Mouse (Mus musculus) heart, adult 18-20 months (tissue): ENCODE results near the gene Lrch1. TPM values are rescaled to one million over a fixed set of nuclear protein-coding genes. Genes with fewer than 3 reads are reported as not detected.

Experiments used
- DNase-seq, 2 experiments: peaks; one replicate each; pipeline ENCODE4 v3.0.0; 2021 to 2022; ENCODE audit warnings: mixed read lengths in 1 of 2
- long read RNA-seq, 2 experiments: library from polyadenylated mRNA; stranded (forward); transcript quantifications; one replicate each; pipeline ENCODE4 v2.0.0; 2021
- total RNA-seq, 2 experiments: library from RNA; stranded (reverse); gene quantifications; 2 replicates each; pipeline ENCODE4 v1.2.3; 2021

Gene Lrch1
- total RNA-seq: 10 to 100 TPM; 11.8 to 14.3 TPM
- long read RNA-seq, experiment 1, transcript Lrch1-205 (19 exons, 3,125 nt): major isoform, 5 of 9 reads
- long read RNA-seq, experiment 1, partial matches to known transcripts: 0 of 9 reads
- long read RNA-seq, experiment 1, other reads (novel, unspliced or antisense): 4 of 9 reads
- long read RNA-seq, experiment 2, full-length matches to known transcripts: 2 of 10 reads
- long read RNA-seq, experiment 2, partial matches to known transcripts: 1 of 10 reads
- long read RNA-seq, experiment 2, other reads (novel, unspliced or antisense): 7 of 10 reads

- DNase-seq: peak; percentile 90 to 91
These were observed at the start of gene Lrch1 for GRCm38 (mm10) chr14:74947376-74948013. Gene Lrch1 (minus strand): TSS chr14:74947876.

GRCm38 (mm10) chr14:74997041-74997440, 49.4 kb upstream of the Lrch1 start:
- DNase-seq: peak in 1 of 2 experiments; percentile 38

GRCm38 (mm10) chr14:74996556-74996955, 48.9 kb upstream of the Lrch1 start:
- DNase-seq: no peak

DNA sequence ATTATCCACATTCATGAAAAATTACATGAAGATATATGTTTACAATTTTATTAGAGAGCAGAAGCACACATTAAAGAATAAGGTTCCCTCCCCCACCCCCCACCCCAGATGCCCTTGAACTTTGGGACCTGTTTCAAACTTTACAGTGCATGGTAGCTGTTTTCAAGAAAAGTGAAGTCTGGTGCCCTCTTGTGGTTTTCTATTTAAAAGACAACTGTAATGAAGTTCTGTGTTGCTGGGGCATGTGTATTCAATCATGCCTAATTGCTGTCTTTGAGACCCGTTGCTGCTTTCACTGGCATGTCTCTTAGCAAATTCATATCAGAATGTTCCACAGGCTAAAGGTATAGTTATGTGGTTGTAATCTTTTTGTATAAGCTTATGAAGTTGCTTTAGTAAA, 42.8 kb upstream of the Lrch1 start:
- DNase-seq: peak; percentile 53 to 79

GRCm38 (mm10) chr14:74989909-74990308, 42.2 kb upstream of the Lrch1 start:
- DNase-seq: no peak

DNA sequence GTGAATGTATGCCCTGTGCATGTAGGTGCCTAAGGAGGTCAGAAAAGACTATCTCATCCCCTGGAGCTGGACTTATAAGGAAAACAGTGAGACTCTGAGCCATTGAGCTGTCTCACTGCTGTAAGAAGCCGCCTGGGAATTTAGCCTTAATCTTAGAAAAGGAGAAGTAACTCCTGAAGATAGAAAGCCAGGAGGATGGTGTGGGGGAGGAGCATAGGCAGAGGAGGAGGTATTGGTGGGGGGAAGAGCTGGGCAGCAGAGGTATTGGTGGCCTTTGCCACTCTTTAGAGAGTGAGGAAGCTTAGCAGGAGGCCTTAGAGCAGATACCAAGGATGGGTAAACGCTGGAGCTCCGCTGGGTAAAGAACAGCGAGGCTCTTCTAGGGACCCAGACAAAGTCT, 41.6 kb upstream of the Lrch1 start:
- DNase-seq: no peak

- no peak for DNase-seq
These were observed 38.9 kb upstream of the Lrch1 start for GRCm38 (mm10) chr14:74986527-74986926.

- DNase-seq: no peak
These were observed 38.0 kb upstream of the Lrch1 start for GRCm38 (mm10) chr14:74985658-74986057.

DNA sequence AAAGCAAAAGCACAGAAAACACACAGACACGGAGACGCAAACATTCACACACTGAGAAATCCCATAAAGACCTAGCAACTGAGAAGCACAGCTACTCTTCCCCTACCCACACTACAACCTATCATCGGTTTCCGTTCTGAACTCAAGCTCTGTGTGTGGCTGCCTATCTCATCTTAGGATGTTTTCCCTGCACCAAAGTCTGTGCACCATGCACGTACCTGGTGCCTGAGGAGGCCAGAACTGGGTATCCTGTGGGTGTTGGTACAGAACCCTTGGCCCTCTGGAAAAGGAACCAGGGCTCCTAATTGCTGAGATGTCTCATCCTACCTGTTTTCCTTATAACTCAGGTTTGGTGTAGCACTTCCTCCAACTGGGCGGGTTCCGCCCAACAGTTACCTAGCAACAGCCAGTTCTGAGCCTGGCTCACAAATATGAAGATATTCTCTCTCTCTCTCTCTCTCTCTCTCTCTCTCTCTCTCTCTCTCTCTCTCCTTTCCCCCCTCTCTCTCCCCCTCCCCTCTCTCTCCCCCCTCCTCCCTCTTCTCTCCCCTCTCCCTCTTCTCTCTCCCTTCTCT, 37.2 kb upstream of the Lrch1 start:
- no peak for DNase-seq

- no peak for DNase-seq
These were observed 35.4 kb upstream of the Lrch1 start for GRCm38 (mm10) chr14:74983079-74983478.

DNA sequence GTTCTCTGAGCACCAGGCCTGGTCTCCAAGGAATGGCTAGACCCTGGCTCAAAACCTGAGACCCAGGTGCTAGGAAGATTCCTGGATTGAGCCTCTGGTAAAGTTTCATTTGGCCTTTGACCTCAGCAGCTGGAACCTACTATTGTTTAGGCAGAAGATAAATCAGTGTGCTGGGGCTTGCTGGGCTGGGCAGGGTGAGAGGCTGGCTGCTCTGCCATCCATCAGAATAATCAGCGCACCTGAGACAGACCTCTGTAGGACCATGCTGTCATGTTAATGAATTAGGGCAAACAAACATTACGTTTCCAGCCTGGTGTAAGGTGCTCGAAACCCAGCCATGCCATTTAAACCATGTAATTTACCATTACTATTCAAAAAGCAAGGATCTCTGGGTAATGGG, 33.3 kb upstream of the Lrch1 start:
- DNase-seq: no peak

- peak; percentile 20 to 23 for DNase-seq
These were observed 29.3 kb upstream of the Lrch1 start for GRCm38 (mm10) chr14:74976972-74977371.

GRCm38 (mm10) chr14:74974136-74974651, 26.5 kb upstream of the Lrch1 start:
- peak; percentile 46 to 60 for DNase-seq

GRCm38 (mm10) chr14:74972687-74973086, 25.0 kb upstream of the Lrch1 start:
- DNase-seq: no peak

DNA sequence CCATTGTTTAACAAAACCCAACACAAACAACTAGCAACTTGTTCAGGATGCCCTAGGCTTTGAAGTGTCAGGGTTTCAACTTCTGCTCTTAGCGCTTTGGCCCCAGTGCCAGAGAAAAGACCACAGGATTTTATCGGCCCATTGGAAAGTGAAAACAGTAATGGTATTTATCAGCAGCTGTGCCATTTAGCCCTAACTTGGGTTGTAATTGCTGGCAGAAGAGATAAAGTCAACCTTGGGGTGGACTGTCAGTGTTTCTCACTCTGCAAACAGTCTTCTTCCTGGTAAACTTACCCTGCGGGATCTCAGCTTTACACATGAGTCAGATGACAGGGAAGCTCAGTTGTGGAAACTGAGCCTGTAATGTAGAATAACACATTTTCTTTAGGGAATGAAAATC, 24.5 kb upstream of the Lrch1 start:
- DNase-seq: peak in 1 of 2 experiments; percentile 28

DNA sequence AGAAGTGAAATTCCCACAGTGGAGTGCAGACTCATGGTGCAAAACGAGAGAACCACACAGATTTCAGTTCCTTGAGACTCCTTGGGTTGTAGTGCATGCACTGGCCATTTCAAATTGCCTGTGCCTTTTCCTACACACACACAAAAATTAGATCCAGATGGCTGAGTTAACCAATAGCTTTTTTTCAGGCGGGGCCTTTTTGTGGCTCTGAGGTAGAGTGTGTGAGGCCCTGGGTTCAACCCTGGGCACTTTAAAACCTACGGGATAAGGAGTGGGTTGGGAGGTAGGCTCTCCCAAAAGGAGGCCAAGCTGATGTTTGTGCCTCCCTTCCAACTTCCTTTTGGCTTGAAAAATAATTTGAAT, 15.7 kb upstream of the Lrch1 start:
- DNase-seq: no peak

- DNase-seq: no peak
These were observed 15.2 kb upstream of the Lrch1 start for GRCm38 (mm10) chr14:74962713-74963401.

- DNase-seq: no peak
These were observed 12.9 kb upstream of the Lrch1 start for GRCm38 (mm10) chr14:74960568-74960967.

DNA sequence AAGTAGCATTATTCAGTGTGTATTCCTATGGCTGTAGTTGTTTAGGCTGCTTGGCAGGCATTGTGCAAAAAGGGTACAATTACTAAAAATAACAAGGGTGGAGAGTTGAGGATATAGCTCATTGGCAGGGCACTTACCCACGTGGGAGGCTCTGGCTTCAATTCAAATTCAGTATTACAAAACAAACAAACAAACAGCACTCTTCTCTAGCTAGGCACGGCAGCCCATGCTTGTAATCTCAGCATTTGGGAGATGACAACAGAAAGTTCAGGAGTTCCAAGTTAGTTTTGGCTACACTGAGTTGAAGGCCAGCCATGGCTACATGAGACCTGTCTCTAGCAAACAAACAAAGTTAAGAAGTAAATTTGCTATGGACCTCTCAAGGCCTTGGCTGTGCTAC, 9.0 kb upstream of the Lrch1 start:
- peak in 1 of 2 experiments; percentile 4 for DNase-seq

GRCm38 (mm10) chr14:74956234-74956633, 8.6 kb upstream of the Lrch1 start:
- no peak for DNase-seq

GRCm38 (mm10) chr14:74948426-74949240, 957 bp upstream of the Lrch1 start:
- peak; percentile 61 to 76 for DNase-seq

DNA sequence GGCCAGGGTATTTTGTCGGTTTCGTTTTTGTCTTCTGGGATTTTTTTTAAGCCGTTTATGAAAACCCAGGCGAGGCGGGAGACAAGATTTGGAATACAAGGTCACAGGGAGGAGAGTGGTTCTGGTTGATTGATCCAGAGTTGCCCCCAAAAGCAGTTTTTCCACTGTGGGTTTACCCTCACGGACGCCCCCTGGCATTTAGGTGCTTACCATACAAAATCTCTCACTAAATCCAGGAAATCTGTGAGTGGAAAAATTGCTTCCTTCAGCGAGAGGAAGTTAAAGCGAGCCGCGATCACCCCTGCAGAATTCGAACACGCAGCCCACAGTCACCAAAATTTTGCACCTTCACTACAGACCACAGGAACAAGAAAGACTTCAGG, 329 bp upstream of the Lrch1 start:
- DNase-seq: no peak
